Mouse (Mus musculus): ENCODE measurements around the gene Cdk5.

Cdk5 gene

DNA sequence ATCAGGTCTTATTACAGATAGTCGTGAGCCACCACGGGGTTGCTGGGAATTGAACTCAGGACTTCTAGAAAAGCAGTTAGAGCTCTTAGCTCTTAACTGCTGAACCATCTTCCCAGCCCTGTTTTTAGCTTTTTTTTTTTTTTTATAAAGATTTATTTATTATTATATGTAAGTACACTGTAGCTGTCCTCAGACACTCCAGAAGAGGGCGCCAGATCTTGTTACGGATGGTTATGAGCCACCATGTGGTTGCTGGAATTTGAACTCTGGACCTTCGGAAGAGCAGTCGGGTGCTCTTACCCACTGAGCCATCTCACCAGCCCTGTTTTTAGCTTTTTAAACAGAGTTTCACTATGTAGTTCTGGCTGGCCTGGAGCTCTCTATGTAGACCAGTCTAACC lies 27.1 kb downstream of the Cdk5 start:
- DNase-seq = peak; percentile 23

DNA sequence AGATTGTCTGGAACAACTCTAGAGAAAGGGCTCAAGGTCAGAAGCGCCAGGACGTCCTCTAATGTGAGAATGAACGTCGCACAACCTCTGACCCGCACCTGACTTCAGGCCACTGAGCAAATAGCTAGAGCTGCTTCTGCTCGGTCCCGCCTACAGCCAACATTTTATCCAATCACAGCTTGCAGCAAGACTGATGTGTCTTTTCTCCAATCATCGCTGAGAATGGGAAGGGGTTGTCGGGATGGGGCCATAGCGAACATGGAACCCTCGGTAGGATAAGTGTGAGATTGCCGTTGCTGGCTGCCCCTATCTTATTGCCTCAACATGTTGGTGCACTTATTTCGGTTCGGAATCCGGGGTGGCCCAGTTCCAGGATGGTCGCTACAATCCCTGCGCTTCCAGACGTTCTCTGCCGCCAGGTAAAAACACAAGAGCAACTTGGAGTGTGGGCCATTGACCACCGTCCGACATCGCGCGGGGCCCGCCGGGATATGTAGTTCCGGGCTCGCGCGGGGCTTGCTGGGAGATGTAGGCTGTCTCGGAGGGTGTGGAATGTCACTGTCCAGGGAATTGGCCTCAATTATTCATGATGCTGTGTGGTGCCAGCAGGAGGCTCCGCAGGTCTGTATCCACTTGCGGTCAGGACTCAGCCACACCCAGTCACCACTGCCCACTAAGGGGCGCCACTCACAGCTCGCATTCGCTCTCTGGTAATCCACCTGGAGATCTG lies 29.0 kb downstream of the Cdk5 start:
- peak; percentile 97 for DNase-seq

DNA sequence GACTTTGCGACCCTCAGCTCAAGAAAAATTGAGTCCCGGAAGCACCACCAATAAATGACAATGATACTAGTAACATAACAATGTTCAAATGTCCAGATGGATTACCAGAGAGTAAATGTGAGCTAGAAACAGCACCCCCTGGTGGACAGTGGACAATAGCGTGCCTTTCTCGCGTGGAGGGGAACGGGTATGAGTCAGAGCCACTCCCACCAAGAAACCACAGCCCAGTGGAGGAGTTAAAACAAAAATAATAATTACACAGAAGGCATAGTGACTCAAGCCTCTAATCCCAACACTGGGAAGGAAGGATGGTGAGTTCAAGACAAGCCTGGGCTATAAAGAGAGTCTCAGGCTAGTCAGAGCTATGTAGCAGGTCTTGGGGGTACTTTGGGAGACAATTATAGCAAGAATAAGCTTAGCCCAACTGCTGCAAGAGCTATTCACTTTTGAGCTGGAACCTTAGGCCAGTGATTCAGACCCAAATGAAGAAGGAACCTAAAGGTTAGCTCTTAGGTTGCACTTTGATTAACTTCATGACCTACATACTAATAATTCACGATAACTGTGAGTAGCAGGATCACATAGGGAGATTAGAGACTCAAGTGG lies 29.8 kb downstream of the Cdk5 start, which contains the start of gene Abcb8:
TSS of gene Abcb8 (plus strand) at position 272 of the 606 bp plus-strand sequence.
- peak; percentile 94 for DNase-seq

DNA sequence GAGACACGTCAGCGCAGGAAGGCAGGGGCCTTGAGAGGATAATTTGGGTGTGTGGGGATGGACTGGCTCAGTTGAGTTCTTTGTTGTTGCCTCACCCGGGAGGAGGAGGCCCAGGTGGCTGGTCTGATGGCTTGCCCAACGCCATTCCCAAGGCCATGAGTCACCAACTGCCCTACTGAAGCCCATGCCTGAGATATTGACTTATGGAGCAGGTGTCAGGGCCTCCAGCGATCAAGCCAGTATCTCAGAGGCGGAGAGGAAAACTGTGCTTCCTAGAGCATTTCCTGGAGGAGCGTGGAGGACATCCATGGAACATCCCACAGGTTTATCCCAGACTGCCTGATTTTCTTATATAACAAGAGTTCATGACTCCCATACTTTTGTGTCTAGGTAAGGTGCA lies 30.6 kb downstream of the Cdk5 start:
- DNase-seq = no peak

DNA sequence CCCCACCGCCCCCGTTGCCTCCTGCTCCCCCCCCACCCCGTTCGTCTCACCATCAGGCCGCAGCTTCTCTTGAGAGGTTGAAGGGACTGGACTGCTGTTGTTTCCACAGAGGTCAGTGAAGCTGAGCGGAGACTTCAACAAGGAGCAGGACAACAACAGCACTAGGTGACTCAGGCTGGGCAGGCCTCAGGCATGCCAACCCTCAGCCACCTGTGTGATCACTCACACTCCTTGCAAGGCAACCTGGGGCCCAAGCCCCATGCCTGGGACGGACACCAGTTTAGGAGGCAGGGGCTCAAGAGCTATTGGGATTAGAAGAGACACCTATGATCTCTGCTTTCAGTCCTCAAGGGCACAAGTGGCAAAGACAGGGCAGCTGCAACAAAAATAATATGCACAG lies 31.5 kb downstream of the Cdk5 start, which contains the start of gene Atg9b:
TSS of gene Atg9b (minus strand) at position 280 of the 400 bp plus-strand sequence.
- DNase-seq = no peak

DNA sequence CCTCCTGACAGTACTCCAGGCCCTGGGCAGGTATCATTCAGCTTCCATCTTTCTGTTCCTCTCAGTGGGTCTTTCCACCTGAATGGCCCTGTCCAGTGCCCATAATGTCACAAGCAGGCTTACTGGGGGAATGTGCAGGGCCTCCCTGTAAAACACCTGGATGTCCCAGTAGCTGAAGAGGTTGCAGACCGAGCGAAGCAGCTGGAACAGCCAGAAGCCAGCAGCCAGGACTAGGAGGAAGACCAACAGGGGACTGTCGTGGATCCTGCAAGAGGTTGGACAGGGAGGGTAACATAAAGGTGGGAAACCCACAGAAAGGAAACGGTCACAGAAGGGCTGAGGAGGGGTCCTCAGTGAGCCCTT lies 33.7 kb downstream of the Cdk5 start:
- no peak for DNase-seq

DNA sequence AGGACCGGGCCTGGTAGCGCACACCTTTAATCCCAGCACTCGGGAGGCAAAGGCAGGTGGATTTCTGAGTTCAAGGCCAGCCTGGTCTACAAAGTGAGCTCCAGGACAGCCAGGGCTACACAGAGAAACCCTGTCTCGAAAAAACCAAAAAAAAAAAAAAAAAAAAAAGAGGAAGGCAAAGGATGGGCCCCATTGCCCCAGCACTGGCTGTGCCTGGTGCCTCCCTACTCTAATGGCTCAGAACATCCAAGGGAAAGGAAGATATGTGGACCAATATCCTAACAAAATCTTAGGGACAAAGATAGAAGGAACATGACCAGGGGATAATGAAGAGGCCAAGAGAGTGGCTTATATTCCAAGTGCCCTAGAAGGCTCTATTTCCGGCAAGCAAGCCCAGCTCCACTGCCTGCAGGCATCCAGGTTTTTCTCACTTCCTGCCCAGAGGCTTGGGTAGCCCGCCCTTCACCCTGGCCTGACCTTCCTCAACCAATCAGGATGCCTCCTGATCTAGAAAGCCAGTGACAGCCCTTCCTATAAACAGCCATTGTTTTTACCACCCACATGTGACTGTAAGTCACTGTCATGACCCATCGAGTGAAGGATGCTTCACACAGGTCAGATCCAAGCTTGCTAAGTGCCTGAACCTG lies 34.2 kb downstream of the Cdk5 start:
- DNase-seq = peak; percentile 53

DNA sequence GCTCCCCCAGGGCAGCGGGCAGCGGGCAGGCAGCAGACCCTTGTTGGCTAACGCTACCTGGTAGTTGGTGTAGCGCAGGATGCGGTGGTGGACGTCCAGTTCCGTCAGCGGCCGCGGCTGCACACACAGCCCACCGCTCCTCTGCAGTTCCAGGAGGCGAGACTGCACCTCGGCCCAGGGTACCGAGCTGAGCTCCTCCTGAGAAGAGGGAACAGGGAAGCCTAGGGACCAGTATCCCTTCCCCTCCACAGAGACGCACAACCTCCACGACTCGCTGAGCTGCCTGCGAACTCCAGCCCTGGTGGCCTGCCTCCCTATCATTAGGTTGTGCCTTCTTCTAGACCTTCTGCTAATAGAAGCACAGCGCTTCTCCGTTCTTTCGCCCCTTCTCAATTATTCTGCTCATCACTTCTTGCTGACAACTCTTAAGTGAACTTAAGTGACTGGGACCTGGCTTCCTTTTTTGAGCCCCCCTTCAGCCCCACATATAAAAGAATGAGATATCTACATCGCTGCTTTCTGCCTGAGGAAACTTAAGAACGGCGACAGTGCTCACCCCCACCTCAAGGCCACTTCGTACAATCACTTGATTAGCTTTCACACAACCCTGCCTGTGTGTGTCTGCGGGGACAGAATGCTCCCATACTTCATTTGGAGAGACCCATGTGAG lies 34.9 kb downstream of the Cdk5 start:
- no peak for DNase-seq

DNA sequence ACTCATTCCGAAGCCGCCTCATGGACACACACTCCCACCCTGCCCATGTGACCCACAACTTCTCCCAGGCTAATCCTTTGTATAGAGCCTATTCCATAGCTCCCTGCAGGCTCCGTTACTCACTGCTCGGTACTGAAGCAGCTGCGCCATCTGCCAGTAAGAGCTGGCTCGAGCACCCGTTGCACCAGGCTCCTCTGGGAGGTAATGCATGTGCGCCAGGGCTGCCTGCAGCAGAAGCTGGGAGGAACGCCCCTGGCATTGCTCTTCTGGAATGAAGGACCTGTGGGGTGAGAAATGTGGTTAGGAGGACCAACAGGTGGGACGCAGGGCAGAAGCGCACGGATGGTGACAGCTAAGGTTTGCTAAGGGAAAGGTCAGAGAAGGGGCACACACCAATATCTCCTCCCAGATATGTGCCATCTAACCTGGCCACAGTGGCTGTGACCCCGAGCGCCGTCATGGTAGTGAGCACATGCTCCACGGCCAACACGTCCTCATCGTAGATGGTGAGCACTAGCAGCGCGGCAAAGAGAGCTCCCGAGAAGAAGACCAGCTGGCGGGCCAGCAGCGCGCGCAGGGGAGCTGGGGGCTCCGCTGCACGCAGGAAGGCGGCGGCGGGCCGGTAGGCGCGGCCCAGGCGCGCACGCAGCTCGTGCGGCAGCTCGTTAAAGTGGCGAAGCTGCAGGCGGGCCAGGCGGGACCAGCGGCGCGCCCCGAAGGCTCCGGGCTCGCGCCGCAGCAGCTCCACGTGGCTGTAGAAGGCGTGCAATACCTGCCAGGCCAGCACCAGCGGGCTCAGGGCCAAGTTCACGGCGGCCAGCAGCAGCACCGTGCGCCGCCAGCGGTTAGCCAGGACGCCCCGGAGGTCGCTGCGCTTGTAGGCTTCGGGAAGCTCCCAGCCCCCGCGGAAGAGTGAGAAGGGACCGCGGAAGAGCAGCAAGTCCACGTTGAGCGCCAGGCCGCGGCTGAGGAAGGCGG lies 35.8 kb downstream of the Cdk5 start:
- peak; percentile 56 for DNase-seq

DNA sequence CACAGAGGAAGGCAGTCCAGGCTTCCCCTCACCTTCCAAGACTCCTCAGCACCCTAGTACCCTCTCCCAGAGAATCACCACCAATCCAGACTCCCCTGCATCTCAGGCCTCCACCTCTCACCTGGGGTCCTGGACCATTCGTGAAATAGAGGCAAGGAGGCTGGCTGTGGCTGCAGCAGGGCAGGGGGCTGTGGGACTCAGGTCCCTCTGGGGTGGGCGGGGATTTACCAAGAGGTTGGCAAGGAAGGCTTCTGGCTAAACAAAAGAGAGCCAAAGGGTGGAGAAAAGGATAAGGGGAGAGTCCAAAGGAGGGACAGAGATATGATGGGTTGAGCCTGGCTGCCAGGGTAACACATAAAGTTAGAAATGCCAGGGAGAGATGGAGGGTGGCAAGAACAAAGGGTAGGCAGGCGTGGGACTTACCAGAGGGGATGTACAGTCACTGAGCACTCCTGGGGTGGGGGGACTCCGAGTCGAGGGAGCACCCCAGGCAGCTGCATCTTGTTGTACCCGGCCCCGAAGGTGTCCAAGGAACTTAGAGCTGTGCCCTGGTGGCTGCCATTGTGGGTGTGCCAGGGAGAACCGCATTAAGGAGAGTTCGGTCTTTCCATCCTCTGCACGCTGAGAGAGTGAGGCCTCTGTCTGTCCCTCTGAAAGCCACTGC lies 37.3 kb downstream of the Cdk5 start:
- DNase-seq = no peak

DNA sequence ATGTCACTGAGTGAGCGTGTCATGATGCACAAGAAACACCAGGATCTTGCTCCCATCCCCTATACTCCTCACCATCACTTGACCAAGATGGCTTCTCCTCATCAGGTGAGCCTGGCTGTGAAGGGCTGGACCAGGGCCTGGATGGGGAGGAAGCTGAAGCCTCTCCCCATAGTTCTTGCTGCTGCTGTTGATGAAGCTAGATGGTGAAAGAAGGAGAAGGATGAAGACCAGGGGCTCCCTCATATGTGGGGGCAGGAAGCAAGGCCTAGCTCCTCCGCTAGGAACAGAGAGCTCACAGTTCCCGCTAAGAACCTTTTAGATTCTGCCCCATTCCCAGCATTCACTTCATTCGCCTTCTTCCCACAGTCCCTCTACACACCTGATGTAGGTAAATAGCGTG lies 38.0 kb downstream of the Cdk5 start:
- no peak for DNase-seq

DNA sequence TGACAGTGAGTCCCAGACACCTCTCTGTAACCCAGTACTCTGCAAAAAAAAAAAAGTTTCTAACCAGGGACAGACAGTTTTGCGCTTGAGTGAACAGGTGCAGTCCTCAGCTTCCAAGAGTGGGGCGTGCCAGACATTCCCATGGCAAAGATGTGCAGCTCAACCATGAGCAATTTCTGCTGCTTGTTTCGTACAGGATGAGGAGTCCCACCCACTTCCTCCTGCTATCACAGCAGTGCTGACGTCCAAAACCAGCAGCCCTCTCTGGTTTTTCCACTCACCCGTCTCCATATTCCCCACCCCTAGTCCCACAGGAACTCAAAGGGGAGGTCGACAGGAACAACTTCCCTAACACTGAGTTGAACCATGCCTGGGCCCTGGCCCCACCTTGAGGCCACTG lies 38.9 kb downstream of the Cdk5 start:
- peak; percentile 49 for DNase-seq

DNA sequence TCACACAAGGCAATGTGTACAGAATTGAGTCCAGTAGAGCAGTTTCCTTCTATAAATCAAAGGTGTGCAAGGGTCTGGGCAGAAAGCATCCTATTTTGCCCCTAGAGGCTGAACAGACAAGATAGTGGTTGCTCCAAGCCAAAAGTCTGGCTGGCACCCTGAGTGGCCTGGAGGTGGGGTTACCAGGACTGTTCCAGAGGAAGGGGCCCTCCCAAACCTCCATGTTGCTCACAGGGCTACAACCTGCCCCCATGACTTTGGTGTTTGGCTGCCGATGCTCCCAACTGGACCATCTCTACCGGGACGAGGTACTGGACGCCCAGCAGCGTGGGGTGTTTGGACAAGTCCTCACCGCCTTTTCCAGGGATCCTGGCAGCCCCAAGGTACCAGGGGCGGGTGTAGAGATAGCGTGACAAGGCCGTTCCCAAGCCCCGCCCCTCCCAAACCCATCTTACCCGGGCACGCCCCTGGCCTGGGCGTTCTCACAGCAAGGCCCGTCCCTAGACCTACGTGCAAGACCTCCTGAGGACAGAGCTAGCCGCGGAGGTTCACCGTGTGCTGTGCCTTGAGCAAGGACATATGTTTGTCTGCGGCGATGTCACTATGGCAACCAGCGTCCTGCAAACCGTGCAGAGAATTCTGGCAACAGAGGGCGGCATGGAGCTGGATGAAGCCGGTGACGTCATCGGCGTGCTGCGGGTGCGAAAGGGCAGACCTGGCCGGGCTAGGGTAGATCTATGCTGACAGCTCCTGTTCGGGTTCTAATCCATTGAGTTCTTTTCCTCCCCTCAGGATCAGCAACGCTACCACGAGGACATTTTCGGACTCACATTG lies 40.1 kb downstream of the Cdk5 start:
- DNase-seq = peak; percentile 97

DNA sequence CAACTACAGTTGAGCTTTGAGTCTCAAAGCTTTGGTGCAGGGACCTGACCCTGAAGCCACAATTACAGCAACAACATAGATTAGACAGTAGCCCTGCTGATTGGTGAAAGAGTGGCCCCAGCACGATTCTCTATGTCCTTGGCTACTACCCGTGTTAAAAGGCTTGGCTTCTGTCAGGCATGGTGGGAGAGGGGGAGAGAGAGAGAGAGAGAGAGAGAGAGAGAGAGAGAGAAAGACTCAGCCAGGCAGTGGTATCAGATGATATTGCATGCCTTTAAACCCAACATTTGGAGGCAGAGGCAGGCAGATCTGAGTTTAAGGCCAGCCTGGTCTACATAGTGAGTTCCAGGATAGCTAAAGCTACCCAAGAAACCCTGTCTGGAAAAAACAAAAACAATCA lies 41.3 kb downstream of the Cdk5 start:
- DNase-seq = no peak

DNA sequence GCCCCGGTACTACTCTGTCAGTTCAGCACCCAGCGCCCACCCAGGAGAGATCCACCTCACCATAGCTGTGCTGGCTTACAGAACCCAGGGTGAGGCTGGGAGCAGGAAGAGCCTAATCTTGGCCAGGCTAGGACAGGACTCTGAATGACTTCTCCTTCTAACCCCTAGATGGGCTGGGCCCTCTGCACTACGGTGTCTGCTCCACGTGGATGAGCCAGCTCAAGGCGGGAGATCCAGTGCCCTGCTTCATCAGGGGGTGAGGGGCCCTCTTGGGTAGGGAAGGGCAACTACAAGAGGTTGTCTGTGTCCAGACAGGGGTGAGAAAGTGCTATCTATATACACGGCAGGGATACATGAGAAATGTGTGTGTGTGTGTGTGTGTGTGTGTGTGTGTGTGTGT lies 41.8 kb downstream of the Cdk5 start:
- DNase-seq = no peak

DNA sequence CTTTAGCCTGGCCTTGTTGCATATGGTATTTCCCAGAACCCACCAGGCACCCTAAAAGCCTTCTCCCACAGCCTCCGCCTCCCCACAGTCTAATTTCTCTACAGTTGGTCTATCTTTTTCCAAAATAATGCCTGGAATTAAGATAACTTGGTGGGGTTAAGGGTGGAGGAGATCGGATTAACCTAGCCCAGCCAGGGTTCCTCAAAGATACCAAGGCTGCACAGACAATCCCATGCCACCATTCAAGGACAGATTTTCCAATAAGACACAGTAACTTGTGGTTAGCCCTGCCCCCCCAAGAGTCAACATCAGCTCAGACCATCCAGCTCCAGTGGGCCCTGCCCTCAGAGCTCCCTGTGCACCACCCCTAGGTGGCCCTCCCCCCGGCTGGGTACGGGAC lies 42.8 kb downstream of the Cdk5 start:
- DNase-seq = no peak

DNA sequence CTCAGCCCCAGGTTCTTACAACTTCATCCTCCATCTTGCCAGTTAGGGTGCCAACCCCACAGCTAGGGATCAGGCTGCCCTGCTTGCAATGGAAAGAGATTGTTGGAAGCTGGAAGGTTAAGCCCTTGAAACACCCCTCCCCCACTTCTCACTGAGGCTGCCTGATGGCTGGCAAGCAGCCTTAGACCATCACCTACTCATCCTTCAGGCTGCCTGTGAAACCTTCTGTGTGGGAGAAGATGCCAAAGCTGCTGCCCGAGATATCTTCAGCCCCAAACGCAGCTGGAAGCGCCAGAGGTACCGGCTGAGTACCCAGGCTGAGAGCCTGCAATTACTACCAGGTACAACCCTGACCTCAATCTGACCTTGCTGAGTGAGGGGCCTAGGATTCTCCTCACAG lies 43.8 kb downstream of the Cdk5 start:
- DNase-seq = no peak

DNA sequence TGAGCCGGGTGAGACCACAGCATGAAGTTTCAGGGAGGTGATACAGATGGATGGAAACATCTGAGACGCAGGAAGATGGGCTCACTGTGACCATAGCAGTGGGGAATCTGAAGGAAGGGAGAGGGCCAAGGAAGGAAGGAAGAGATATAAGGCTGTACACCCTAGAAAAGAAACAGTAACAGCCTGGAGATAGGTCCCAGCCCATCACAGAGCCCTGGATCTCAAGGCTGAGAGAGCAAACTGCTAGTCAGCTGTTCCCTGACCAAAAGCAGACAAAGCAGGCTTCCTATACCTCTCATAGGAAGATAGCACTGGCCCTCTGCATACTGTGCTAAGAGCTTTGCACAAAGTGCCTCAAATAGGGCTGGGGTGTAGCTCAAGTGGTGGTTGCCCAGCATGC lies 44.6 kb downstream of the Cdk5 start:
- DNase-seq = no peak

DNA sequence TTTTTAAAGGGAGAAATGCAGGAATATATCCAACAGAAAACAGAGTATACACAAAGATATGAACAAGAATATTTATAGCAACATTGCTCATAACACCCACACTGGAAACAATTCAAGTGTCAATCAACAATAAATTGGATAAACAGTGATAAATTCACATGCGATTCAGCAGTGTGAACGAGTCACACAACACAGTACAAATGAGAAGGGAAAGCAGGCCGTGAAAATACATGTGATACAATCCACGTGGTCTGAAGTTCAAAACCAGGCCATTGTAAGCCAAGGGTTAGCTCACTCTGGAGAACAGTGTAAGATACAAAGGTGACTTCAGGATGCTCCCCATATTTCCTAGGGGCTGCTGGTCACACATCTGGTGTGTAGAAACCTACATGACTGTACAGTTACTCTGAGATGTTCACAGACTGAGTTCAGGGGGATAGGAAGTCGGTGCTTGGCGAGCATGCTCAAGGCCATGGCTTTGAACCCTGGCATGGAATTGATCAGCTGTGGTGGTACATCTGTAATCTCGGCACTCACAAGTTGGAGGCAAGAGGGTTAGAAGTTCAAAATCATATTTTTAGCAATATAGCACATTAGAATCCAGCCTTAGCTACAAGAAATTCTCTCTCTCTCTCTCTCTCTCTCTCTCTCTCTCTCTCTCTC lies 48.5 kb downstream of the Cdk5 start:
- DNase-seq = no peak

DNA sequence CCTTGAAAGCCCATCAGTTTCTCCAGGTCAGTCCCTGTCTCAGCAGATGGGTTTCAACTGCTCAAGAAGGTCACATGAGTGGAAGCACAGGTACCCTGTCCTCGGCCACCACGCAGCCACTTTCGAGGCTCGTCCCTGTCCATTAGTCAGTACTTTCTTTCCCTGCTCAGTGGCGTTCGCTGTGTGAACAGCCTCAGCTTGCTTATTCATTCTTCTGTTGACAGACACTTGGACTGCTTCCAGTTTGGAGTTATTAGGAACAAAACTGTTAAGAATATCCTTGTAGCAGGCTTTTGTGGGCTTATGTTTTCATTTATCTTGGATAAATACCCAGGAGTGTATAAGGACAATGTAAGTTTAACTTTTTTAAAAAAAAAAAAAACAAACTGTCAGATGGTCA lies 49.1 kb downstream of the Cdk5 start:
- DNase-seq = peak; percentile 18
